Mouse (Mus musculus) thymus, adult 2 months (tissue): ENCODE measurements around the gene Zfp263. TPM values are rescaled to one million over a fixed set of nuclear protein-coding genes. Genes with fewer than 3 reads are reported as not detected.

ENCODE experiments used
- DNase-seq: peaks from one replicate; pipeline ENCODE4 v3.0.0; 2021
- H3K27ac ChIP-seq: fragments of 200-500 bp; 2 replicates; pipeline ENCODE4 v1.5.1; 2012; ENCODE audit warnings: low read length, control low read depth; ENCODE audit not compliant: control insufficient read depth, insufficient read depth
- H3K27me3 ChIP-seq: fragments of 200-500 bp; 2 replicates; pipeline ENCODE4 v1.6.1; 2012; ENCODE audit warnings: mild to moderate bottlenecking, low read length, moderate library complexity, mixed read lengths; ENCODE audit not compliant: control insufficient read depth, insufficient read depth
- H3K36me3 ChIP-seq: fragments of 200-500 bp; 2 replicates; pipeline ENCODE4 v1.6.1; 2012; ENCODE audit warnings: mild to moderate bottlenecking, low read length, moderate library complexity; ENCODE audit not compliant: control insufficient read depth, insufficient read depth
- H3K4me1 ChIP-seq: fragments of 200-500 bp; replicated peaks from 2 replicates; pipeline ENCODE4 v1.6.1; 2012; ENCODE audit warnings: low read length; ENCODE audit not compliant: control insufficient read depth, insufficient read depth
- H3K4me3 ChIP-seq: fragments of 200-500 bp; 2 replicates; pipeline ENCODE4 v1.5.1; 2012; ENCODE audit warnings: mild to moderate bottlenecking, low read length, control low read depth, moderate library complexity; ENCODE audit not compliant: control insufficient read depth, insufficient read depth
- CTCF ChIP-seq: fragments of 200-500 bp; IDR thresholded peaks from 2 replicates; pipeline ENCODE4 v1.5.1; 2012; ENCODE audit warnings: mild to moderate bottlenecking, control low read depth, low read length, moderate library complexity, borderline replicate concordance; ENCODE audit not compliant: control insufficient read depth, poor library complexity, insufficient read depth; ENCODE audit errors: extremely low read depth
- POLR2A ChIP-seq: fragments of 200-500 bp; IDR thresholded peaks from 2 replicates; pipeline ENCODE4 v1.6.1; 2012; ENCODE audit warnings: mild to moderate bottlenecking, low read length, control low read depth, moderate library complexity; ENCODE audit not compliant: control insufficient read depth, poor library complexity, insufficient read depth; ENCODE audit errors: extremely low read depth
- WGBS: fragments of 180-500 bp; shearing (Covaris S2); methylation state at CpG from one replicate; pipeline ENCODE4 v1.1.7; 2018; 5-methylcytosine and 5-hydroxymethylcytosine counted together
- polyA plus RNA-seq: library from polyadenylated mRNA; depleted of rRNA; stranded (reverse); fragments of >200 nt; gene quantifications from 2 replicates; pipeline ENCODE4 v1.2.3, GENCODE M21; 2012; rRNA removed

Zfp263 gene
- polyA plus RNA-seq, 1 experiment: 16.0 TPM

DNA sequence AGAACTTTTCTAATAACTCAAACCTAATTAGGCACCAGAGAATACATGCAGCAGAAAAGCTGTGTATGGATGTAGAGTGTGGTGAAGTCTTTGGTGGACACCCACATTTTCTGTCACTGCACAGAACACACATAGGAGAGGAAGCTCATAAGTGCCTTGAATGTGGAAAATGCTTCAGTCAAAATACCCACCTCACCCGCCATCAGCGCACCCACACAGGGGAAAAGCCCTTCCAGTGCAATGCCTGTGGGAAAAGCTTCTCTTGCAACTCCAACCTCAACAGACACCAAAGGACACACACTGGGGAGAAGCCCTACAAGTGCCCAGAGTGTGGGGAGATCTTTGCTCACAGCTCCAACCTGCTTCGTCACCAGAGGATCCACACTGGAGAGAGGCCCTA, 5.1 kb downstream of the Zfp263 start:
- Histone ChIP-seq H3K36me3 (peaks cover 47% of the 10 kb centered on the region), H3K4me3 (no peak overlapping the region), H3K27me3 (no peaks in the 10 kb centered on the region), H3K27ac (no peak overlapping the region), H3K4me1 (peaks cover 9% of the 10 kb centered on the region)
- DNase-seq: no peak
- 99% methylated on average over 3 of the region's 3 CpGs for WGBS
- TF ChIP-seq POLR2A (no peak), CTCF (no peak)

DNA sequence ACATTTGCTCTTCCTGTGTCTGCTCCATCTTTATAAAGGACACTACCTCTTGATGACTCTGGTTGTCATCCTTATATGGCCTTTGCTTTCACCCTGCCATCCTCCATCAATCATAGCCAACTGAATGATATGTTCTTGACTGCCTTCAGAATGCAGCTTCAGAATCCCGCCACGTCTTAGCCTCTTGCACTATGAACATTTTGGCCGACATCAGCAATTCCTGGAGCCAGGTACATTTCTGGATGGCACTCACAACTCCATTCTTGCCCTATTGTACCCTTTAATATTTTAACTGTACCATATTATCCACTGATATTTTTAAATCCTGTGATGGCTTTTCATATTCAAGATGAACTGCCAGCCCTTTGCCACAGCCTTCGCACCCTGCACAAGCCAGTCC, 27.7 kb downstream of the Zfp263 start:
- no peaks in the 10 kb centered on the region for H3K27me3 ChIP-seq
- TF ChIP-seq CTCF (no peak), POLR2A (no peak)
- WGBS: 97% methylated on average over 4 of the region's 4 CpGs

DNA sequence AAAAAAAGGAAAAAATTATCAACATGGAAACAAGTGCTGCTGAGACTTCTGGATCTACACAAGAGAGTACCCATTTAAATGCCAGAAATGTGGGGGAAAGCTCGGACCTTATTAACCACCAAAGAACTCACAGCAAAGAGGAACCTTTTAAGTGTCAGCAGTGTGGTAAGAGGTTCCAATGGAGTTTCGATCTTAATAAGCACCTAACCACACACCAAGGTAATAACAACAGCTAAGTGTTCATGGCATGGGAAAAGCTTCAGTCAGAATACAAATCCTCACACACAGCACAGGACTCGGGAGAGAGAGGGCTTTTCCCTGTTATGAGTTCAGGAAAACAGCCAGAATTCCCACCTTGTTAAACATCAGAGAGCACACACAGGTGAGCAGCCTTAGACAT, 32.5 kb downstream of the Zfp263 start:
- Histone ChIP-seq H3K27ac (no peak overlapping the region), H3K27me3 (no peaks in the 10 kb centered on the region), H3K4me1 (no peaks in the 10 kb centered on the region), H3K4me3 (no peak overlapping the region), H3K36me3 (no peaks in the 10 kb centered on the region)
- 59% methylated on average over 3 of the region's 3 CpGs for WGBS
- TF ChIP-seq CTCF: no peak
- TF ChIP-seq POLR2A: no peak
- no peak for DNase-seq

More for the DNA sequence above, 27.7 kb downstream of the Zfp263 start:
- DNase-seq: no peak
- no peaks in the 10 kb centered on the region for H3K36me3 ChIP-seq
- no peak overlapping the region for H3K27ac ChIP-seq
- no peaks in the 10 kb centered on the region for H3K4me1 ChIP-seq
- no peak overlapping the region for H3K4me3 ChIP-seq

DNA sequence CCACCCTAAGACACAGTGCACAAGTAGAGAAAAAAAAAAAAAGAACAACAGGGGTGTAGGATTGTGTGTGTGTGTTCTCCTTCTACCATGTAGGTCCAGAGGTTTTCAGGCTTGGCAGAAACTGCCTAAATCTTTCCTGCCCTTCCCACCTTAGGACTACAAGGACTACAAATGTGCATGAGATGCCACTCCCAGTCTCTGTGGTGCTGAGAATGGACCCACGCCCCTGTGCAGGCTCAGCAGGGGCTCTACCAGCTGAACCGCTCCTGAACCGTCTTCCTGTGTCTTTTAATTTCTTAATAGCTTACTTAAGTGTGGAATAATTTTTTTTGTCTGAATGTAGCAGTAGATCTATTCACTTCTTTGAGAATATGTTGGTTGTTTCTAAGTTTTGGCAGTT, 34.1 kb downstream of the Zfp263 start:
- Histone ChIP-seq H3K36me3 (no peaks in the 10 kb centered on the region), H3K27me3 (no peaks in the 10 kb centered on the region), H3K27ac (no peak overlapping the region), H3K4me3 (no peak overlapping the region), H3K4me1 (no peaks in the 10 kb centered on the region)
- DNase-seq: no peak
- WGBS: 86% methylated on average over 3 of the region's 3 CpGs
- TF ChIP-seq CTCF (no peak), POLR2A (no peak)

DNA sequence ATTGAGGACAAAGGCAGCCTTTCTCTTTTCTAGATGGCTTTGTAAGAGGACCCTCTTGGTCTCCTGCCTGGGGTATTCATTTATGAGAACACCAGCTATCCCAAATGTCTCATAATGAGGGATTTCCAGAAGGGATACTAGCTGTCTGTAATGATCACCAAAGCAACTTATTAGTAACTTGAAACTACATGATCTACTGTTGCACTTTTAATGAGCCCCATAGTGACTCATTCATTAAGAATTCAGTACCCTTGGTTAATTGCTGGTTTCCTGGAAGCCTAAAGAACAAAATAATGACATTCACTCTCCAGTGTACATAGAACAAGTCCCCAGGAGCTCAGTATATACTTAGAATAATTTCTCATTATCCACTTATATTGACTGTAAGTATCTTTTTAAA, 37.3 kb downstream of the Zfp263 start:
- no peak for TF ChIP-seq POLR2A
- no peak for TF ChIP-seq CTCF
- no peak overlapping the region for H3K4me3 ChIP-seq
- no peaks in the 10 kb centered on the region for H3K4me1 ChIP-seq
- no peaks in the 10 kb centered on the region for H3K36me3 ChIP-seq
- no peak overlapping the region for H3K27ac ChIP-seq
- DNase-seq: no peak
- no peaks in the 10 kb centered on the region for H3K27me3 ChIP-seq

DNA sequence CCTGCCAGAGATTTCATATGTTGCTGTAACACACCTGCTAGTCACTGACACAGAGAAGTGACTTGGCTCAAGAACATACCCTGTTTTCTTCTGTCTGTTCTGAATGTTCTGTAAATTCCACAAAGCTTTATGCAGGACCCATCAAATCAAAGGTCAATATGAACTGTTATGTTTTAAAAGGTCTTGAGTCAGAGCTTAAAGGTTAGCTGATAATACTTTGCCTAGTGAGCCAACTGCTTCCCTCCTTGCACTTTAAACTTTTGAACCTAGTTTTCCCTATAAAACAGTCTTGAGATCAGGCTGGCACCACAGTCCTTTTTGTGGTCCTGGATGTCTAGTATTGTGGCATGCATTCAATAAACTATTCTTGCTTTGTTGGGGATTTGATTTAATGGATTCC, 44.5 kb downstream of the Zfp263 start:
- H3K27ac ChIP-seq: no peak overlapping the region
- H3K4me3 ChIP-seq: no peak overlapping the region
- no peak for DNase-seq
- no peaks in the 10 kb centered on the region for H3K36me3 ChIP-seq
- no peak for TF ChIP-seq POLR2A
- H3K4me1 ChIP-seq: no peaks in the 10 kb centered on the region
- H3K27me3 ChIP-seq: no peaks in the 10 kb centered on the region

Other genes with a start within 250 kb of the Zfp263 start
- not detected in 2 replicates for gene Olfr161, start 153.1 kb upstream of the Zfp263 start, polyA plus RNA-seq
- gene Mefv, start 26.0 kb upstream of the Zfp263 start, polyA plus RNA-seq: 0.83 and 1.3 TPM in 2 replicates
- not detected in 2 replicates for gene Olfr15, start 86.8 kb downstream of the Zfp263 start, polyA plus RNA-seq
- 1.1 and 1.3 TPM in 2 replicates for gene Zfp174, start 103.2 kb downstream of the Zfp263 start, polyA plus RNA-seq
- gene Naa60, start 128.3 kb downstream of the Zfp263 start, polyA plus RNA-seq: 107 and 115 TPM in 2 replicates
- 6.3 and 7.5 TPM in 2 replicates for gene Zfp597, start 140.5 kb downstream of the Zfp263 start, polyA plus RNA-seq
- gene Gm20695, start 140.6 kb downstream of the Zfp263 start, polyA plus RNA-seq: not detected in 2 replicates
- 9.0 and 12.0 TPM in 2 replicates for gene 1700037C18Rik, start 164.6 kb downstream of the Zfp263 start, polyA plus RNA-seq
- gene Cluap1, start 164.7 kb downstream of the Zfp263 start, polyA plus RNA-seq: 19.4 and 22.9 TPM in 2 replicates
- 136 and 157 TPM in 2 replicates for gene Nlrc3, start 232.5 kb downstream of the Zfp263 start, polyA plus RNA-seq